Mouse (Mus musculus) cerebellum, adult 9-11 months (tissue): Measurements from ENCODE around the gene Afp.

Source experiments
- DNase-seq: peaks from one replicate; pipeline ENCODE4 v3.0.0; 2022

Afp gene

GRCm38 (mm10) chr5:90509828-90510592 is 19.5 kb downstream of the Afp start:
- no peak for DNase-seq

GRCm38 (mm10) chr5:90512288-90512955 is 21.9 kb downstream of the Afp start:
- no peak for DNase-seq

- DNase-seq = no peak
Measured at GRCm38 (mm10) chr5:90515561-90515960, 25.0 kb downstream of the Afp start.

GRCm38 (mm10) chr5:90518356-90519100 is 28.0 kb downstream of the Afp start, which contains the start of gene Afm:
Afm (plus strand) TSS chr5:90518932.
- DNase-seq = no peak

GRCm38 (mm10) chr5:90551191-90551590 is 60.7 kb downstream of the Afp start:
- no peak for DNase-seq

GRCm38 (mm10) chr5:90556052-90556451 is 65.5 kb downstream of the Afp start:
- DNase-seq = no peak
